Mouse (Mus musculus): ENCODE data around the gene BC107364. TPM values are rescaled to one million over a fixed set of nuclear protein-coding genes. Genes with fewer than 3 reads are reported as not detected.

BC107364 gene
- total and polyA plus RNA-seq, 3 experiments = 0.17 TPM; not detected in 2

DNA sequence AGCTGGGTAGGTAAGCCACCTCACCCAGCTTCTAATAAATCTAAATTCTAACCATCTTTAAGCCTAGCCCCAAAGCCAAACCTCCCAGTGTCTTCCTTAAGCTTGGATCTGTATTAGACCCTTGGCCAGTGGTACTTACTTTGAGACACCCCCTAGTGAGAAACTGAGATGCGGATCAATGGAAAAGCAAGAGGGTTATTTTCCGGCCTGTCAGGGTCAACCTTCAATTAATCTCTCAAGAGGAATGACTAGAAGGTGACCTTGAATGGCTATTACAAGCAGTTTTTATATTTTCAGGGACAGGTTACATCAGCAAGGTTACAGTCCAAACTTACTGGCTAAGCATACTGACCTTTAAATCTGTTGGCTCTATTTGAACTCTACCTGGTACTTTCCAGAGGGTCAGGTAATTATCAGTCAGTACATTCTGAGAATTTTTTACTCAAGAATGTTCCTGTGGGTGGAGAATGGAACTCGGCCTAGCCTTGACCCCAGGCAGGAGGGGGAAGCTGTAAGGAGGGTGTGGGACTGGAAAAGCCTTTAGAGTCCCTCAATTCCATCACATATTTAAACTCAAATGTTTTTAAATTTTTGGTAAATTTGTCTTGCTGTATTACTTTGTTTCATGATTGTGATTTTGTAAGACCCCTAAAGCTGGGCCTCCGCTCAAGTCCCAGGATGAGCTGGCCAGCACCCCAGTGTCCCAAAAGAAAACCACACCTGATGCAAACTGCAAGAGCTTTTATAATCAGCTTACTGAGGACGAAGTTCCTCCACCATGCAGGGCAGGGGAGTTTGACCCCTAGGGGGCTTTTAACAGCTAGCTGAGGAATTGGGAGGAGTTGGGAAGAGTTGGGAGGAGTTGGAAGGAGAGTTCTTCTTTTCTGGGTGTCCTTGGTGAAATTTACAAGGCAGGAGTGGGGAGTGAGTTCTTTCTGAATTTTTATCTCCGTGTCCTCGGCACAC lies 34.0 kb downstream of the BC107364 start:
- no peak overlapping the region for H3K4me3 ChIP-seq (ENCODE audit: control insufficient read depth in 1 of 2, insufficient read depth in 1 of 2, low read depth in 2 of 2, low read length in 2 of 2)
- no peaks in the 10 kb centered on the region for H3K27me3 ChIP-seq (ENCODE audit: control insufficient read depth in 1 of 2, insufficient read depth in 2 of 2, low read length in 2 of 2)
- no peak for DNase-seq (ENCODE audit: low read depth, low spot score)
- no peak for TF ChIP-seq CHD1 (IDR thresholded peaks at IDR 0.05; ENCODE audit: low read depth, low read length)
- TF ChIP-seq MYC (IDR thresholded peaks at IDR 0.05; ENCODE audit: low read depth, low read length) = no peak
- no peak for TF ChIP-seq CTCF (IDR thresholded peaks at IDR 0.05 in 2 of 3, conservative IDR thresholded peaks at IDR 0.05 in 1 of 3; ENCODE audit: control insufficient read depth in 1 of 3, insufficient read depth in 1 of 3, low read depth in 2 of 3, low read length in 3 of 3, poor library complexity in 1 of 3, severe bottlenecking in 1 of 3)
- TF ChIP-seq HCFC1 (IDR thresholded peaks at IDR 0.05; ENCODE audit: low read depth, low read length) = no peak
- no peak for TF ChIP-seq ZNF384 (IDR thresholded peaks at IDR 0.05; ENCODE audit: low read depth, low read length)
- TF ChIP-seq POLR2AphosphoS2 (IDR thresholded peaks at IDR 0.05; ENCODE audit: low read length) = no peak
- TF ChIP-seq USF1 (IDR thresholded peaks at IDR 0.05; ENCODE audit: low read depth, low read length) = no peak
- TF ChIP-seq KAT2A (conservative IDR thresholded peaks at IDR 0.05; ENCODE audit: low read depth, low read length) = no peak
- no peak for TF ChIP-seq ELF1 (IDR thresholded peaks at IDR 0.05; ENCODE audit: low read depth, low read length)
- no peak for TF ChIP-seq RAD21 (IDR thresholded peaks at IDR 0.05; ENCODE audit: low read depth, low read length)
- TF ChIP-seq BHLHE40 (IDR thresholded peaks at IDR 0.05; ENCODE audit: borderline replicate concordance, low read depth, low read length) = no peak
- TF ChIP-seq MAFK (IDR thresholded peaks at IDR 0.05; ENCODE audit: borderline replicate concordance, low read depth, low read length) = no peak
- no peak for TF ChIP-seq MXI1 (IDR thresholded peaks at IDR 0.05; ENCODE audit: low read depth, low read length)
- no peak for TF ChIP-seq NELFE (IDR thresholded peaks at IDR 0.05; ENCODE audit: low read depth, low read length)
- no peak for TF ChIP-seq MAZ (IDR thresholded peaks at IDR 0.05; ENCODE audit: low read depth, low read length)
- TF ChIP-seq ZC3H11A (IDR thresholded peaks at IDR 0.05; ENCODE audit: low read depth, low read length) = no peak
- peaks cover 0 to 19% of the 10 kb centered on the region in 2 experiments; a peak in 2 of 4 replicates for H3K36me3 ChIP-seq (ENCODE audit: control insufficient read depth in 1 of 2, insufficient read depth in 2 of 2, low read length in 2 of 2)
- no peaks in the 10 kb centered on the region for H3K9me3 ChIP-seq (replicated peaks; ENCODE audit: insufficient read depth, low read length)
- H3K27ac ChIP-seq (ENCODE audit: control insufficient read depth, low read depth, low read length) = no peak overlapping the region
- H3K4me1 ChIP-seq (ENCODE audit: control insufficient read depth in 1 of 2, insufficient read depth in 2 of 2, low read length in 2 of 2) = peaks cover 8 to 18% of the 10 kb centered on the region in 2 experiments; a peak in 3 of 4 replicates
- H3K9ac ChIP-seq (ENCODE audit: control insufficient read depth, low read depth, low read length, poor library complexity, severe bottlenecking) = no peak overlapping the region
- peaks cover 6% of the 10 kb centered on the region; the same call in 1 of the 2 replicates for H3K79me2 ChIP-seq (ENCODE audit: control insufficient read depth, insufficient read depth, low read length, poor library complexity)

DNA sequence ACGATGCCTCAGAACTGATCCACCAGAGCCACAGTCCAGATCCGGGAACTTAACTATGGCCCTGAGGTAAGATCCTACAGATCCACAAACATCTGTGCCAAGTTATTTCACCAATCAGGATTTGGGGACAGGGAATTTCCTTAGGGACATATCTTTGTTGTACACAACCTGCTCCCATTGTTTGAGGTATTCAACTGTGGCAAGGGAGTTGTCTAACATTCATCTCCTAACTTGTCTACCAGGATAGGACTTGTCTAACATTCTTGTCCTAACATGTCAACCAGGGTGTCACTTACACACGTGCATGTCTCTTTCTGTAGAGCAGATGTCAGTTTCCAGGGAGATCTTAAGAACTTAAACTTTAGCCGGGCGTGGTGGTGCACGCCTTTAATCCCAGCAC lies 35.5 kb downstream of the BC107364 start:
- Histone ChIP-seq H3K79me2 (ENCODE audit: control insufficient read depth, insufficient read depth, low read length, poor library complexity) (peaks cover 6% of the 10 kb centered on the region; the same call in 1 of the 2 replicates), H3K9me3 (replicated peaks; ENCODE audit: insufficient read depth, low read length) (no peaks in the 10 kb centered on the region), H3K4me3 (ENCODE audit: control insufficient read depth in 1 of 2, insufficient read depth in 1 of 2, low read depth in 2 of 2, low read length in 2 of 2) (no peak overlapping the region), H3K27me3 (ENCODE audit: control insufficient read depth in 1 of 2, insufficient read depth in 2 of 2, low read length in 2 of 2) (no peaks in the 10 kb centered on the region), H3K27ac (ENCODE audit: control insufficient read depth, low read depth, low read length) (no peak overlapping the region), H3K9ac (ENCODE audit: control insufficient read depth, low read depth, low read length, poor library complexity, severe bottlenecking) (no peak overlapping the region), H3K36me3 (ENCODE audit: control insufficient read depth in 1 of 2, insufficient read depth in 2 of 2, low read length in 2 of 2) (peaks cover 0 to 17% of the 10 kb centered on the region in 2 experiments; a peak in 2 of 4 replicates), H3K4me1 (ENCODE audit: control insufficient read depth in 1 of 2, insufficient read depth in 2 of 2, low read length in 2 of 2) (peaks cover 8 to 19% of the 10 kb centered on the region in 2 experiments; a peak in 3 of 4 replicates)
- no peak for DNase-seq (ENCODE audit: low read depth, low spot score)
- TF ChIP-seq USF1 (IDR thresholded peaks at IDR 0.05; ENCODE audit: low read depth, low read length) (no peak), TBP (IDR thresholded peaks at IDR 0.05; ENCODE audit: low read depth, low read length) (no peak), USF2 (IDR thresholded peaks at IDR 0.05; ENCODE audit: borderline replicate concordance in 1 of 2, insufficient read depth in 1 of 2, low read depth in 1 of 2, low read length in 2 of 2) (no peak), POLR2A (IDR thresholded peaks at IDR 0.05; ENCODE audit: control insufficient read depth in 1 of 2, insufficient read depth in 1 of 2, low read depth in 1 of 2, low read length in 2 of 2, poor library complexity in 1 of 2) (no peak), JUND (IDR thresholded peaks at IDR 0.05; ENCODE audit: low read depth, low read length) (no peak), ELF1 (IDR thresholded peaks at IDR 0.05; ENCODE audit: low read depth, low read length) (no peak), MYC (IDR thresholded peaks at IDR 0.05; ENCODE audit: low read depth, low read length) (no peak)

Measured in MEL (cell line).